20 mouse cellular contexts compared by ENCODE assay signal in genomic region chr13:110145545-110145944, GRCm38 (mm10).
A peak's percentile ranks its signal among the peaks of the same experiment; 100 is the strongest.
DNase-seq lines count a peak whose midpoint lies in the region; ATAC-seq lines count a peak whose summit lies in the region.
"Had no signal": no experiment of that assay in that cellular context is flagged by ENCODE, and none has a peak within 500 bp of the region (broad histone marks: within the 10 kb centered on the region; RNA-seq: fewer than 3 reads in every experiment).

No protein-coding gene starts in this region.

- H3K9me3 ChIP-seq in forebrain, embryonic 14.5 days (replicated peaks; ENCODE audit: control insufficient read depth, low read length), result no peaks in the 10 kb centered on the region
- H3K9me3 ChIP-seq in forebrain, embryonic 10.5 days, result no peaks in the 10 kb centered on the region
- no peaks in the 10 kb centered on the region for H3K9me3 ChIP-seq in neural tube, embryonic 12.5 days
- H3K9me3 ChIP-seq in midbrain, embryonic 13.5 days, result no peaks in the 10 kb centered on the region
- H3K9me3 ChIP-seq: megakaryocyte, embryonic 14.5 days; stomach, embryonic 15.5 days had no signal

- H3K4me2 ChIP-seq in forebrain, embryonic 14.5 days (ENCODE audit: low read length), result 0 out of 2 replicates have a peak overlapping the region, but pooled peaks have one; percentile 2
- no peak overlapping the region for H3K4me2 ChIP-seq in neural tube, embryonic 12.5 days (replicated peaks)
- no peak overlapping the region for H3K4me2 ChIP-seq in midbrain, embryonic 13.5 days (replicated peaks)
- H3K4me2 ChIP-seq: stomach, embryonic 15.5 days had no signal

- H3K27me3 ChIP-seq in forebrain, embryonic 14.5 days (replicated peaks; ENCODE audit: control insufficient read depth, insufficient read depth, low read length), result no peaks in the 10 kb centered on the region
- H3K27me3 ChIP-seq in forebrain, embryonic 10.5 days (ENCODE audit: poor library complexity, severe bottlenecking), result no peaks in the 10 kb centered on the region
- H3K27me3 ChIP-seq in neural tube, embryonic 12.5 days (replicated peaks), result no peaks in the 10 kb centered on the region
- H3K27me3 ChIP-seq in midbrain, embryonic 13.5 days, result no peaks in the 10 kb centered on the region
- H3K27me3 ChIP-seq: megakaryocyte, embryonic 14.5 days; stomach, embryonic 15.5 days had no signal

- H3K4me1 ChIP-seq in forebrain, embryonic 14.5 days (ENCODE audit: control insufficient read depth, insufficient read depth, low read length), result peaks cover 16% of the 10 kb centered on the region
- peaks cover 2% of the 10 kb centered on the region for H3K4me1 ChIP-seq in forebrain, embryonic 10.5 days
- H3K4me1 ChIP-seq in neural tube, embryonic 12.5 days, result peaks cover 10% of the 10 kb centered on the region
- H3K4me1 ChIP-seq in midbrain, embryonic 13.5 days (replicated peaks), result peaks cover 21% of the 10 kb centered on the region
- H3K4me1 ChIP-seq: megakaryocyte, embryonic 14.5 days; stomach, embryonic 15.5 days had no signal

- DNase-seq in forebrain, embryonic 14.5 days (ENCODE audit: low spot score), result no peak
- no peak for DNase-seq in forebrain, embryonic 10.5 days (ENCODE audit: extremely low spot score, low spot score)
- DNase-seq in neural tube, embryonic 10.5 days (ENCODE audit: extremely low spot score, low spot score), result no peak
- DNase-seq in urinary bladder, postnatal 36 days (ENCODE audit: low spot score in 2 of 2), result no peak
- no peak for DNase-seq in kidney, postnatal 25 days
- no peak for DNase-seq in thymus, postnatal 36 days
- DNase-seq: heart, adult 18-20 months; kidney, adult 8-10 months; layer of hippocampus, postnatal 36 days; liver; liver, postnatal 0 days; lung, postnatal 14 days; right cerebral cortex, postnatal 14 days had no signal

- whole genome bisulfite sequencing in forebrain, embryonic 14.5 days, result 71% methylated on average over 3 of the region's 3 CpGs
- 67% methylated on average over 3 of the region's 3 CpGs for WGBS in forebrain, embryonic 10.5 days
- 61% methylated on average over 3 of the region's 3 CpGs for WGBS in neural tube, embryonic 12.5 days
- 62% methylated on average over 3 of the region's 3 CpGs for WGBS in midbrain, embryonic 13.5 days

- no peak overlapping the region for H3K4me3 ChIP-seq in forebrain, embryonic 14.5 days (ENCODE audit: low read depth, low read length)
- no peak overlapping the region for H3K4me3 ChIP-seq in forebrain, embryonic 10.5 days
- H3K4me3 ChIP-seq in neural tube, embryonic 12.5 days, result no peak overlapping the region
- H3K4me3 ChIP-seq in midbrain, embryonic 13.5 days (replicated peaks), result no peak overlapping the region
- H3K4me3 ChIP-seq: megakaryocyte, embryonic 14.5 days; stomach, embryonic 15.5 days had no signal

- peak overlapping the region; percentile 30; the same call in 1 of the 2 replicates for H3K27ac ChIP-seq in forebrain, embryonic 14.5 days (ENCODE audit: low read depth, low read length)
- no peak overlapping the region for H3K27ac ChIP-seq in forebrain, embryonic 10.5 days
- peak overlapping the region; percentile 21; the same call in 1 of the 2 replicates for H3K27ac ChIP-seq in neural tube, embryonic 12.5 days
- peak overlapping the region; percentile 81 for H3K27ac ChIP-seq in midbrain, embryonic 13.5 days
- H3K27ac ChIP-seq: stomach, embryonic 15.5 days had no signal

- H3K36me3 ChIP-seq in forebrain, embryonic 14.5 days (ENCODE audit: control insufficient read depth, insufficient read depth, low read length), result no peaks in the 10 kb centered on the region
- H3K36me3 ChIP-seq in forebrain, embryonic 10.5 days (replicated peaks), result no peaks in the 10 kb centered on the region
- H3K36me3 ChIP-seq in neural tube, embryonic 12.5 days, result no peaks in the 10 kb centered on the region
- H3K36me3 ChIP-seq in midbrain, embryonic 13.5 days, result no peaks in the 10 kb centered on the region
- H3K36me3 ChIP-seq: stomach, embryonic 15.5 days had no signal

- H3K9ac ChIP-seq in forebrain, embryonic 14.5 days (ENCODE audit: low read length), result no peak overlapping the region
- H3K9ac ChIP-seq in neural tube, embryonic 12.5 days, result no peak overlapping the region
- H3K9ac ChIP-seq in midbrain, embryonic 13.5 days (replicated peaks), result peak overlapping the region; percentile 28; the same call in 1 of the 2 replicates
- H3K9ac ChIP-seq: liver, postnatal 0 days; stomach, embryonic 15.5 days had no signal

- 0 out of 2 replicates have a peak, but pooled peaks have one; percentile 13 for ATAC-seq in forebrain, embryonic 14.5 days
- peak; percentile 41; the same call in 1 of the 2 replicates for ATAC-seq in neural tube, embryonic 12.5 days (ENCODE audit: low FRiP score, low read depth)
- 0 out of 2 replicates have a peak, but pooled peaks have one; percentile 48 for ATAC-seq in midbrain, embryonic 13.5 days
- ATAC-seq: activated CD4-positive, CD25-positive, alpha-beta regulatory T cell, adult 4 months; inflammation-experienced regulatory T-cells, adult 6 months; liver, postnatal 0 days; Patski had no signal
